Mouse (Mus musculus) layer of hippocampus, postnatal 25 days (tissue): Measurements from ENCODE around the gene Sfta2. TPM values are rescaled to one million over a fixed set of nuclear protein-coding genes. Genes with fewer than 3 reads are reported as not detected.

Experiments used
- total RNA-seq, 2 experiments: library from RNA; stranded (reverse); gene quantifications; 2 replicates each; pipeline ENCODE4 v1.2.3; 2021

The Sfta2 gene
- total RNA-seq, 2 experiments from 2014 or later, result not detected

Other genes with a start within 250 kb of the Sfta2 start
- 1 to 10 TPM; 1.5 to 1.9 TPM for gene H2-Q4, start 221.9 kb upstream of the Sfta2 start, total RNA-seq
- gene H2-Q6, start 176.7 kb upstream of the Sfta2 start, total RNA-seq, result not detected
- gene H2-Q7, start 162.4 kb upstream of the Sfta2 start, total RNA-seq, result under 1 TPM; 0.10 to 0.38 TPM
- gene H2-Q10, start 131.5 kb upstream of the Sfta2 start, total RNA-seq, result under 1 TPM in 1 of 2 experiments, not detected in 1; 0.09 TPM
- gene Pou5f1, start 95.5 kb upstream of the Sfta2 start, total RNA-seq, result under 1 TPM in 1 of 2 experiments, not detected in 1; 0.26 TPM
- gene Tcf19, start 84.7 kb upstream of the Sfta2 start, total RNA-seq, result 1 to 10 TPM; 4.7 to 6.1 TPM
- 10 to 100 TPM in 1 of 2 experiments, 1 to 10 TPM in 1; 8.0 to 10.5 TPM for gene Cchcr1, start 84.4 kb upstream of the Sfta2 start, total RNA-seq
- gene Psors1c2, start 68.3 kb upstream of the Sfta2 start, total RNA-seq, result under 1 TPM; 0.32 to 0.61 TPM
- under 1 TPM; 0.20 to 0.70 TPM for gene Cdsn, start 49.4 kb upstream of the Sfta2 start, total RNA-seq
- not detected for gene 2300002M23Rik, start 34.1 kb upstream of the Sfta2 start, total RNA-seq
- not detected for gene Gm9573, start 25.1 kb downstream of the Sfta2 start, total RNA-seq
- not detected for gene Mucl3, start 42.1 kb downstream of the Sfta2 start, total RNA-seq
- 10 to 100 TPM; 33.7 to 42.0 TPM for gene Vars2, start 66.0 kb downstream of the Sfta2 start, total RNA-seq
- gene Gtf2h4, start 72.2 kb downstream of the Sfta2 start, total RNA-seq, result 10 to 100 TPM; 30.2 to 33.7 TPM
- gene Ddr1, start 103.1 kb downstream of the Sfta2 start, total RNA-seq, result 10 to 100 TPM; 78.5 to 82.0 TPM
- 1 to 10 TPM; 3.2 to 5.1 TPM for gene Ier3, start 220.1 kb downstream of the Sfta2 start, total RNA-seq
- gene Flot1, start 221.7 kb downstream of the Sfta2 start, total RNA-seq, result 100 to 1,000 TPM; 122 to 132 TPM
- gene Tubb5, start 236.8 kb downstream of the Sfta2 start, total RNA-seq, result 100 to 1,000 TPM; 381 to 413 TPM
- gene Mdc1, start 240.0 kb downstream of the Sfta2 start, total RNA-seq, result 10 to 100 TPM; 12.1 to 16.5 TPM